Mouse (Mus musculus) thymus, adult 18-20 months (tissue): ENCODE data around the gene Nipsnap1.

Source experiments
- DNase-seq, 2 experiments: peaks; one replicate each; pipeline ENCODE4 v3.0.0; 2022; ENCODE audit warnings: mixed read lengths in 2 of 2

The Nipsnap1 gene

GRCm38 (mm10) chr11:4873755-4874475 lies at the start of gene Nipsnap1:
Nipsnap1 (plus strand) TSS chr11:4873951.
- DNase-seq: peak; percentile 80 to 82

- no peak for DNase-seq
These were observed 47.5 kb upstream of the Nipsnap1 start for GRCm38 (mm10) chr11:4826152-4826778.

GRCm38 (mm10) chr11:4827340-4827739 lies 46.4 kb upstream of the Nipsnap1 start:
- no peak for DNase-seq

- DNase-seq: no peak
These were observed 45.8 kb upstream of the Nipsnap1 start for GRCm38 (mm10) chr11:4827916-4828315.

DNA sequence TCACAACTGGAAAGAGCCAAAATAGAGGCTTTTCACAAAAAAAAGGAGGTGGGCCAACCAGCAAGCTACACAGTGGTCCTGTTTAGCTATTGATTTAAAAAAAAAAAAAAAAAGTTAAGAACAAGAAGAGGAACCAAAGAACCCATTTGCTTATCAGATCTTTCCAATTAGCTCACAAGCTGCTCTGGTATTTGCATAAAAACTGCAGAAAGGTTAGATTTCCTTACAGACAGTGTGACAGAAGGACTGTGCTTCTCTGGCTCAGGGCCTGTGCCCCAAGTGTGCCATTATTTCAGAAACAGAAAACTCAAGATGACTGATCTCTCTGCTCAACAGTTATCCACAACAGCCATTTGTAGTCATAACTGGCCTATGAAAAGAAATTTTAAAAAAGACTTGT lies 42.7 kb upstream of the Nipsnap1 start:
- no peak for DNase-seq

- DNase-seq: no peak
These were observed 40.3 kb upstream of the Nipsnap1 start for GRCm38 (mm10) chr11:4833295-4833939.

DNA sequence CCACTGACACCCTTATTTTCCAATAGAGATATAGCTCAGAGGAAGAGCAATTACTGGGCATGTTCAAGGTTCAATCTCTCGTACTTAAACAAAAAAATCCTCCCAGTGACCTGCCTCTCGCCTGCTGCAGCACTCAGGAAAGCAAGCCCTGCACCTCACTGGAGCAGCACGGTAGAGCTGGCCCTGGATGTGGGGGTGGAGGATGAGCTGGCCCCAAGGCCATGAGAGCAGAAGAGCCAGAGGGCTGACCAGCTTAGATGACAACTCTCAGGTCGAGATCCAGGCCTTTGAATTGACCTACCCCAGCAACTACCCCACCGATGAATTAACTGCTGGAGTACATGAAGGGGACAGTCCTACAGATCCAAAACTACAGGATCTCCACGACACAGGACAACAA lies 38.3 kb upstream of the Nipsnap1 start:
- no peak for DNase-seq

GRCm38 (mm10) chr11:4836755-4837154 lies 37.0 kb upstream of the Nipsnap1 start:
- peak in 1 of 2 experiments; percentile 14 for DNase-seq

DNA sequence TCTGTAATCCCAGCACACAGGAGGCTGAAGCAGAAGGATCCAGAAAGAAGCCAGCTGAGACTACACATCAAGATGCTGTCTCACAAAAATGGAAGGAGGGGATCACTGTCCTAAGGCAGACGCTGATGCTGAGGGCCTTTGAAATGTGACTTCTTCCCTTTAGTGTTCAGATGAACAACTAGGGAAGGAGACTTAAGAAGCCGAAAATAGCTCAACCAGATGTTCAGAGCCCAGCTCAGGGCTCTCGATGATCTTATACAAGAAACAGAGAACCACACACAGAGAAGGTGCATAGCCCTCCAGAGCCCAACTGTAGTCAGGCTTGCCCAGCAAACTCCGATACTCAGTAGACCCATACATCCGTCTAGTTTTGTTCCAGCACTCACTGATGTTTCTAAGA lies 36.4 kb upstream of the Nipsnap1 start:
- no peak for DNase-seq

DNA sequence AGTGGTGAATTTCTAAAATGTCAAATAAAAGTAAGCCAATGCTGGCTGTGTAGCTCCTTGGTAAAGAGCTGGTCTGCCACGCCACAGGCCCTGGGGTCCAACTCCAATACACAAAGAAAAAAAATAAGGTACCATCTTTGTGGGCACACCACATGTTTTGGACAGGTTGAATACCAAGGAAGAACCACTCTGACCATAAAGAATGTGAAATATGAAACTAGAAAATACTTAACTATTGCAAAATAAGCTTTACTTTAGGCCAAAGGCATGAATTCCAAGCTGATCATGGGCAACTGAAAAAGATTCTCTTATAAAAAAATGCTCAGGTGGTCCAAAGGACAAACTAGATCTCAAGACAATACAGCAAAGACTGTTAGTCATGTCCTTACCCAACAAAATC lies 35.5 kb upstream of the Nipsnap1 start:
- no peak for DNase-seq

DNA sequence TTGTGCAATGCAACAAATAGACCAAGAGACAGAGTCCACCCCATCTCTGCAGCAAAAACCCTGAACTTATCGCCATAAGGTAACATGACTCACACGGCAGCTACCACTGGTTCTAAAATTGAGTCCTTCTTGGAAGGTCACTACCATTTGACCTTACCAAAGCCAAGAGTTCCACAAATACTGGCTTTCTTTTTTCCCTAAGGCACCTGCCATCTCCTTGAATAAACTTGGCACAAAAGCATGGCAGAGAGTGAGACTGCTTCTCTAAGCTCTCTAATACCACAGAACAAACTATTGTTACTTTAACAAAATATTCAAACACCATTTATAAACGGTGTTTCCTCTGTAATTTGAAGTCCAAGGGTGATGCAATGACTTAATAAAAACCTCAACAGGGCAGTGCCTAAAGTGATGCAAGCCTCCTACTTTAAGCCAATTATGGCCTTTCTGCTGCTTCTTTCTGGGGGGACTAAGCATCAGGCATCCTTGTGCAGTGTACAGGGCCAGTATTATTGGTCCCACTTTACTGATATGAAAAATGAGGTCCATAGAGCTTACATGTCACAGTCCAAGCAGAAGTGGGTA lies 32.7 kb upstream of the Nipsnap1 start:
- no peak for DNase-seq

DNA sequence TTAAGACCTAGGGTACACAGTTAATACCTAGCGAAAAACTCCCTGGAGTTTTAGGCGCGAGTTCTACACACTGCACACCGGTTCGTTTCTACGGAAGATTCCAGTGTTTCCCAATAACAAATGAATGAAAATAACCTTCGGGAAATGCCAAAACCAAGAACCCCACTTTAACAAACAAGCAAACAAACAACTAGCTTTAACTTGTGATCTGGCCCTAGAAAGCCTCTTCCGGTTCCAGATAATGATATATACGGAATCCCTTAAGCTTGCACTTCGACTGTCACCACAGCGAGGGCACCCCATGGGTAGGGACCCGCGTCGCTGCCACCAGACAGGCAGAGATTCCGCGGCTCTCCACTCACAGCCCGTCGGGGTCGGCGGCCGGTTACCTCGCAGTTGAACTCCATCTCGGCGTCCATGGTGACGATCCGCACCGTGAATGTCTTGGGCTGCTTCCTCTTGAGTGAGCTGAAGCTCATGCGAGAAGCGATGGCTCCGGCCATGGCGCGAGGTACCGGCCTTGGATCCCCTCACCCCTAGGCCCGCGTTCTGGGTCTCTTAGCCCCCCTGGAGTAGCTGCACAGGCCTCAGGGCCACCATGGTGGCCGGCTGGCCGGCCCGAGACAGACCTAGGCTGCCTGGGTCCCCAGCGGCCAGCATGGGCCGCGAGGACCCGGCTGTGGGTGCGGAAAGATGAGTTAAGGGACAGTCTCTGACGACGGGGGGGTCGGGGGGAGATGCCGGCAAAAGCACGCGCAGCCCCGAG lies 25.1 kb upstream of the Nipsnap1 start:
- peak; percentile 39 to 41 for DNase-seq

GRCm38 (mm10) chr11:4849258-4849943 lies 24.4 kb upstream of the Nipsnap1 start, which contains the start of gene Nf2:
Nf2 (minus strand) TSS chr11:4849536.
- DNase-seq: peak; percentile 96 to 98

GRCm38 (mm10) chr11:4850404-4850803 lies 23.3 kb upstream of the Nipsnap1 start:
- DNase-seq: no peak

GRCm38 (mm10) chr11:4853021-4853420 lies 20.7 kb upstream of the Nipsnap1 start:
- no peak for DNase-seq

DNA sequence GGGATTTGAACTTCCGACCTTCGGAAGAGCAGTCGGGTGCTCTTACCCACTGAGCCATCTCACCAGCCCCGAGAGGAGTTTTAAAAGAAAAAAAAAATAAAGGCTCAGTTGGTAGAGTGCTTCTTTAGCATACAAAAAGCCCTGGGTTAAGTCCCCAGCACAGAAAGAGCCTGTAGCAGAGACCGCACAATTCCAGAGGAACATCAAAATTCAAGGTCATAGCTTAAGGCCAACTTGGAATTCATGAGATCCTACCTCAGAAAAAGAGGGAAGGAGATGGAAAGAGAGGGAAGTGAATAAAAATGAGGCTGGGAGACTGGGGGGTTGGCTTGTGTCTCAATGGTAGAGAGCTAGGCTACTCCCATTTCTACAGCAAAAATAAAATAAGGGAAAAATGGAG lies 19.6 kb upstream of the Nipsnap1 start:
- DNase-seq: no peak

DNA sequence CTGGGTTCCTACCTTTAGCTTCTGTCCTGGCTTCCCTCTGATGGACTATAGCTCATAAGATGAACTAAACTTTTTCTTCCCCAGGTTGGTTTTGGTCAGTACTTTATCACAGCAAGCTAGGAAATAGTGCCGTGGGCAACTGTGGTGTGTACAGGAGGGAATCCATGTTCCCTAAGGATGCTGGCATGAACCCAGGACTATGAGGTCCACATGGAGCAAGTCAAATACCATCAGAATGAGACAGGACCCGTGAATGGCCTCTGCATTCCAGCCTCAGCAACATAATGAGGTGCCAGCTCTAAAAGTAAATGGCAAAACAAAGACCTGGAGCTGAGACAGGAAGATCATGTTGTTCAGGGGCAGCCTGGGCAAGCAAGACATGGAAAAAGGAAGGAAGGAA lies 15.3 kb upstream of the Nipsnap1 start:
- DNase-seq: no peak

GRCm38 (mm10) chr11:4860986-4861385 lies 12.8 kb upstream of the Nipsnap1 start:
- DNase-seq: no peak

DNA sequence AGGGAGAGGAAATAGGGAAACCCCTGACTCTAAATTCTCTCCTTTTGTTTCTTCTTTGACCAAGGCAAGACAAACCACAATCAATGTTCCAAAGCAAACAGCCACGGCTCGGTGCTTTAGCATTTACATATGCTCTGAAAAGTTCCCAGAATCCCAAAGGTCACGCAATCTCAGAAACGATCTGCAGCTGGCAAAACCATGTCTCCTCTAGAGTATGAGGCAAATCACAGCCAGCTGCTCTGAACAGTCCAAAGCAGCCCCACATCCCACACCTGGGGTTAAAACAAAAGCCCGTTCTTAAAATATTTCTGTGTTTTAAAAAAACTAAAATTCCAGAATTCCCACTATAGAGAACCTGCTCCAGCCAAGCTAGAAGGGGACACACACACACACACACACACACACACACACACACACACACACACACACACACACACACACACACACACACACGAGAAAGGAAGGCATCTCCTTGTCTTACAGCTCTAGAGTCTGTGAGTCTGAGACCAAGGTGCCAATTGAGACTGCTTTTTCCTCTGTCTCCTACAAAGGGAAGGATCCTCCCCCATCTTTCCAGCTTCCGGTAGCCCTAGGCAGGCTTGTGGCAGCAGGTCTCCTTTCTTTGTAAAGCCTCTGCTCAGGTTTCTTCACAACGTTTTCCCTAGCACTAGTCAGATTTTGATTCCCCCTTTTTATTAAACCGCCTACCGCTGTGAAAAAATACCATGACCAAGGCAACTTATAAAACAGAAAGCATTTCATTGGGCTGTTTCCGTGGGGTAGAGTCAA lies 11.7 kb upstream of the Nipsnap1 start:
- DNase-seq: no peak

- no peak for DNase-seq
These were observed 11.0 kb upstream of the Nipsnap1 start for GRCm38 (mm10) chr11:4862730-4863129.

GRCm38 (mm10) chr11:4865645-4866251 lies 8.0 kb upstream of the Nipsnap1 start:
- DNase-seq: no peak
